Mouse (Mus musculus) cerebellum, postnatal 4 days (tissue): ENCODE measurements around the gene Gnb3.
"Not testable (repeated sequence)": the region's sequence is repeated elsewhere in the genome, so short reads cannot be mapped to it uniquely, and the experiment has no call there.

Experiments used
- DNase-seq, 2 experiments: peaks; one replicate each; pipeline ENCODE4 v3.0.0; 2022; ENCODE audit warnings: low spot score in 2 of 2, mixed read lengths in 1 of 2

The Gnb3 gene

DNA sequence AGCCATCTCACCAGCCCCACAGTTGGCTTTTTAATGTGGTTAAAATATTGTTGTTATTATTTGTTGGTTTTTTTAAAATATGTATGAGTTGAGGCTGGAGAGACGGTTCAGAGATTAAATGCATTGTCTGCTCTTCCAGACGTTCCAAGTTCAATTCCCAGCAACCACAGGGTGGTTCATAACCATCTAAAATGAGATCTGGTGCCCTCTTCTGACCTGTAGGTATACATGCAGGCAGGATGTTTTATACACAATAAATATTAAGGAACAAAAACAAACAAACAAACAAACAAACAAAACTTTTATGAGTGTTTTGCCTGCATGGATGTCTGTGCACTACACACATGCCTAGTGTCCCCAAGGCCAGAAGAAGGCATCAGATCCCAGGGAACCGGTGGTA lies 37.0 kb downstream of the Gnb3 start:
- DNase-seq: no peak

DNA sequence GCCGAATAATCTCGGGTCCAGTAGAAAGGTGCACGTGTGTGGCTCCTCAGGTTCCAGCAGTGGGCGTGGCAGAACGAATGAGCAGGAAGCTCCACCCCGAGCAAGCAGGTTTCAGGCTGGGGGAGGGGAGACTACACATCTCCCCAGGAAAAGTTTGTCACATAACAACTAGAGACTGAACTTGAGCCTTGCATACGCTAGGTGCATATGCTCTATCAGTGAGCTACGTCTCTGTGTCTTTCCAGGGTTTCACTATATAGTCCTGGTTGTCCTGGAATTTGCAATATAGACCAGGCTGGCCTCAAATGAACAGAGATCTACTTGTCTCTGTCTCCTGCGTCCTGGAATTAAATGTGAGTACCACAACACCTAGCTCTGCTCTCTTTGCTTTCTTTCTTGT lies 37.7 kb downstream of the Gnb3 start:
- DNase-seq: not testable (repeated sequence)

DNA sequence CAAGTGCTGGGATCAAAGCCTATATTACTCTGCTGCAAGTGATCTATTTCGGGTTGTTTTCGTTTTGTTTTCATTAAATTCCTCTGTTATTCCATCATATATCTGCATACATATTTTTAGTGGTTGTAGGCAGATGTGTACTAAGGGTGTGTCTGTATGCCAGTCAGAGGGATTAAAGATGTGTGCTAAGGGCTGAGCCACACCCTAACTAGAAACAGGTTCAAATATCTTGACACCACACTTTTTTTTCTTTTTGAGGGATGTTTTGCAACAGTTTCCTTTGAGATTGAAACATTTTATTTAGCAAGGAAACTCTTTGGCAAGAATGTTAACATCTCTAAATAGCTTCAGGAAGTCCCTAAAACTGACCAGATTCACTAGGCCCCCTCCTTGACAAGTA lies 43.9 kb downstream of the Gnb3 start:
- DNase-seq: no peak

DNA sequence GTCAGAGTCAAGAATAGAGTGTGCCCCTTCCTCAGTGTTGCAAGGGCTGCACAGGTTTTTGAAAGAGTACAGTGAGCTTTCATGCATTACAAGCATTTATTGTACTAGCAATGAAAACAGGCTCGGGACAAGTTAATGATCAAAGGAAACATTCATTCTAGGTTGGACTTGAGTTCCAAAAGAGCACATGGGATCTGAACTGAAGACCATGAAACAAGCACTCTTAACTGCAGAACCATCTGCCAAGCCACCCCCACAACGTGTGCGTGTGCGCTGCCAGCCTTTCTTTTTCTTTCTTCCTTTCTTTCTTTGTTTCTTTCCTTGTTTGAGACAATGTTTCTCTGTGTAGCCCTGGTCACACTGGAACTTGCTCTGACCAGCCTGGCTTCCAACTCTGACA lies 44.3 kb downstream of the Gnb3 start:
- DNase-seq: no peak

DNA sequence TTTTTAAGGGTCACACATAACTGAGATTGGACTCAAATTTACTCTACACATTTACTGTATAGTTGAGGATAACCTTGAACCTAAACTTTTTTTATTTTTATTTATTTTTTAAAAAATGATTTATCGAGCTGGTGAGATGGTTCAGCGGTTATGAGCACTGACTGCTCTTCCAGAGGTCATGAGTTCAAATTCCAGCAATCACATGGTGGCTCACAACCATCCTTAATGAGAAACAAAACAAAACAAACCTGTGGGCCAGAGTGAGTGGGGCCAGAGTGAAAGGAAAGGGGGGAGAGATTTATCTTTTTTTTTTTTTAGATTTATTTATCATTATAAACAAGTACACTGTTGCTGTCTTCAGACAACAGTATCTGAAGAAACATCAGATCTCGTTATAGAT lies 48.2 kb downstream of the Gnb3 start:
- DNase-seq: no peak

DNA sequence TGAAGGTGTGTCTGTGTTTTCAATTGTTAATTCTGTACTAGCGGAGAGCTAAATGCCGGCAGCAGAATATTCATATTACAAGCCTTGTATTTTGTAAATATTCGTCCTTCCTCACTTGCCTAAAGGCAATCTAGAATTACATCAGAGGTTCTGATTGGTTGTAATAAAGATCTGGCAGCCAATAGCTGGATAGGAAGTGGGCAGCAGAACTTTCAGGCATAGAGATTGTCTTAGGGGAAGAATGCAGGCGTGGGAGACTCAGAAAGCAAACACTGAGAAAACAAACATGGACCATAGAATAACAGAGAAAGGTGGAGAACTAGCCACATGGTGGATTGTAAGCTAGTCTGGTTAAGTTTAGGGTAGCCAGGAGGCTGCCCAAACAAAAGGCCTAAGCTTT lies 50.0 kb downstream of the Gnb3 start:
- no peak for DNase-seq

DNA sequence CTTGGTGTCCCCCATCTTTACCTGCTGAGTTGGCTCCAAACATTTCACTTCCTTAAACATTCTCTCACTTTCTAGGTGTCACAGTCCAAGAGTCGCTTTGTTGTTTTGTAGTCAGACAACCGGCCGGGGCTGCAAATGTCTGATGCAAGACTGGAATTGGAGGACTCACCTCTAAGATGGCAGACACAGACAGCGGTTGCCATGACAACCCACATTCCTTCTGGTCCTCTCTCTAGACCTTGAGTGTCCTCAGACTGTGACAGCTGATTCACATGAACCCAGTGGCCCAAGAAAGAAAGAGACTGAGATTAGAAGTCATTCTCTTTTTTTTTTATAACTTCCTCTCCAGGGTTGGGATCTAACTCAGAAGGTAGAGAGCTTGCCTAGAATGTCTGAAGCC lies 50.6 kb downstream of the Gnb3 start:
- DNase-seq: no peak

DNA sequence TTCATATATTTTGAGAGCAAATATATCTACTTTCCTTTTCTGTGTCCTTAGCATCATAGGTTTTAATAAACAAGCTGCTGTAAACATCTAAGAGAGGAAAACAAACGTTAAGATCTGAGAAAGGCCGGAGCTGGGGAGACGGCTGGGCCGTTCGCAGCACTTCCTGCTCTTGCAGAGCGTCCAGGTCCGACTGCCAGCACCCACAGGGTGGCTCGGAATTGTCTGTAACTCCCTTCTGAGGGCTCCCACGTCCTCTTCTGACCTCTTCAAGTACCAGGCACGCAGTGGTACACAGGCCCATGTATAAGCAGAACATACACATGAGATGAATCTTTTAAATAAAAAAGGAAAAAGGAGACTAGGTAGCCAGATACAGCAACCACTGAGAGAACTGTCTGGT lies 52.4 kb downstream of the Gnb3 start:
- no peak for DNase-seq

DNA sequence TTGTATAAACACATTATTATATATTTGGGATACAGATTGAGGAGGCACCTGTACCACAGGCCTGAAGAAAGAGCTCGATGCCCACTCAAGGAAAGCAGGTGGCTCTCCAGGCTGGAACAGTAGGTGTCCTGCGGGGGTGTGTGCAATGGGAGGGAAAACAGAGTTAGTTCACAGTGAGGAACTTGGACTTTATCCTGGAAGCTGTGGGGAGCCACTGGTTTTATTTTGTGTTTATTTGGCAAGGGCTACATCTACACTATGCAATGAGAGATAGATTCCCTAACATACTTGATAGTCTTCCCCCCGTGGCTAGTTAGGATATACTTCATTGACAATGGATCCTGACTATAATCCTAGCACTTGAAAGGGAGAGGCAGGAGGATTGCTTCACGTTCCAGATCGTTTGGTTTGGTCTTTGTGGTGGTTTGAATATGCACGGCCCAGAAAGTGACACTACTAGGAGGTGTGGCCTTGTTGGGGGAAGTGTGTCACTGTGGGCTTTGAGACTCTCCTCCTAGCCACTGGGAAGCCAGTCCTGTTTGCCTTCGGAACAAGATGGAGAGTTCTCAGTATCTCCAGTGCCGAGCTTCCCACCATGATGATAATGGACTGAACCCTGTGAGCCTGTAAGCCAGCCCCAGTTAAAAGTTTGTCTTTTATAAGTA lies 53.2 kb downstream of the Gnb3 start:
- DNase-seq: no peak
